Mouse (Mus musculus): Measurements from ENCODE around the gene Mga.

Mga gene

DNA sequence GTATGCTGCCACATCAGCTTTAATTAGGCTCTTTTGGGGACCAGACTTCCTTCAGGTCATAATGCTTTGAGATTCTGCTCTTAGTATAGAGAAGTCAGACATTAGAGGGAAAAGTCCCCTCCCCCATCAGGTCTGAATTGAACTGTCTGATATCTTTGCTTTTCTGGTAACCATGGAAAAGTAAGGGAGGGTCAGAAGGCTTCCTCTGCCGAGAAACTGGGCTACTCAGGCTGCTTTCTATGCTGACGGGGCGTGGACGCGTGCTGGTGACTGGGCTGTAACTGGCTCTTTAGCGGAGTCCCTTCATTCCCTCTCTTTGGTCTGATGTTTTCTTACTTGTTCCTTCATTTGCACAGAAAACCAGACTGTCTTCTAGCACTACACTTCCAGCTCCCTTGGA is 89.3 kb downstream of the Mga start:
- DNase-seq (ENCODE audit: extremely low spot score, low read depth, low spot score): no peak

DNA sequence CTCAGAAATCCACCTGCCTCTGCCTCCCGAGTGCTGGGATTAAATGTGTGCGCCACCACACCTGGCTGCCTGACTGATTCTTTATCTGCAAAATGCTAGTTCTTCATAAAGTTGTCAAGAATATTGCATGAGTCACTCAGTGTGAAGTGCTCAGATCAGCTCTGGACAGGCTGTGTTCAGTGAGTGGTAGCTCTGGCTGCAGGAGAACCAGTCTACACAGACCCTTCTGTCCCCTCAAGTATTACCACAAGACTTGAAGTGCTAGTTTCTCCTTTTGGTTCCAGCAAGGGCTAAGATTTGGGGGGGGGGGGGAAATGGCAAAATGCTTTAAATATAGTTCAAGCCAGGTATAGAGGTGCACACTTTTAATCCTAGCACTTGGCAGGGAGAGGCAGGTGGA is 90.4 kb downstream of the Mga start:
- no peak for DNase-seq (ENCODE audit: extremely low spot score, low read depth, low spot score)

DNA sequence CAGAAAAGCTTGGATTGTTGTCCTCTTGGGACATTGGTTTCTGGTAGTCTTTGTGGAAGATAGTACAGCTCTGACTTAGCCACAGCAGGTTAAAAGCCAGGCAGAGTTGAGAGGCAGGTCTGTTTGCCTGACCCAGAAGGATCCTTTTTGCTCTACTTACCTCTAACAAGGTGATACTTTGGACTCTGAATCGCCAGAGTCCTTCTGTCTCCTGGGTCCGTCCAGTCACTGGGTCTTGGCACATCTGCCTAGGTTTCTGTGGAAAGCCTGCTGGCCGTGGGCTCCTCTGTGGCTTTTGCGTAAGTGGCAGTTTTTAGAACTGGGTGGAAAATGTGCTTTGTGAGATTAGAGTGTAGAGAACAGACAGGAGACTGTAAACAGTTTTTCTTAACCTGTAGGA is 91.9 kb downstream of the Mga start:
- no peak for DNase-seq (ENCODE audit: extremely low spot score, low read depth, low spot score)

GRCm38 (mm10) chr2:119990881-119991280 is 93.9 kb downstream of the Mga start:
- DNase-seq (ENCODE audit: extremely low spot score, low read depth, low spot score): no peak

- no peak for DNase-seq (ENCODE audit: extremely low spot score, low read depth, low spot score)
These were observed 95.3 kb downstream of the Mga start for GRCm38 (mm10) chr2:119992349-119992748.

GRCm38 (mm10) chr2:119993515-119993914 is 96.5 kb downstream of the Mga start:
- no peak for DNase-seq (ENCODE audit: extremely low spot score, low read depth, low spot score)

DNA sequence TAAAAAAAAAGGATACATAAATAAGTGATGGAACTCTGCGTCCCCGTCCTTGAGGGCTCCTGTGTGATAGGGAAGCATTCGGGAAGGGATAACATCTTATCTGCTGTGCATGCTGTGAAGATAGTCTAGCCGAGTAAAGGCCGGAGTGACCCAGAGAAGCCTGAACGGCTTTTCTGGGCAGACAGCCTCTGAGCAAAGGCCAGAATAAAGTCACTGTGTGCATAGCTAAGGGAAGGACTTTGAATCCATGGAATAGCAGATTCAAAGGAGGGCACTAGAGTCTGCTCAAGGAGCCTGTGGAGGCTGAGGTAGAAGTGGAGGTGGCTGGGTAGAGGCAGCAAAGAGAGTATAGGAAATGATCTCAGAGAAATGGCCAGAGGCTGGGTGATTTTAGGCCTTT is 97.8 kb downstream of the Mga start:
- DNase-seq (ENCODE audit: extremely low spot score, low read depth, low spot score): no peak

DNA sequence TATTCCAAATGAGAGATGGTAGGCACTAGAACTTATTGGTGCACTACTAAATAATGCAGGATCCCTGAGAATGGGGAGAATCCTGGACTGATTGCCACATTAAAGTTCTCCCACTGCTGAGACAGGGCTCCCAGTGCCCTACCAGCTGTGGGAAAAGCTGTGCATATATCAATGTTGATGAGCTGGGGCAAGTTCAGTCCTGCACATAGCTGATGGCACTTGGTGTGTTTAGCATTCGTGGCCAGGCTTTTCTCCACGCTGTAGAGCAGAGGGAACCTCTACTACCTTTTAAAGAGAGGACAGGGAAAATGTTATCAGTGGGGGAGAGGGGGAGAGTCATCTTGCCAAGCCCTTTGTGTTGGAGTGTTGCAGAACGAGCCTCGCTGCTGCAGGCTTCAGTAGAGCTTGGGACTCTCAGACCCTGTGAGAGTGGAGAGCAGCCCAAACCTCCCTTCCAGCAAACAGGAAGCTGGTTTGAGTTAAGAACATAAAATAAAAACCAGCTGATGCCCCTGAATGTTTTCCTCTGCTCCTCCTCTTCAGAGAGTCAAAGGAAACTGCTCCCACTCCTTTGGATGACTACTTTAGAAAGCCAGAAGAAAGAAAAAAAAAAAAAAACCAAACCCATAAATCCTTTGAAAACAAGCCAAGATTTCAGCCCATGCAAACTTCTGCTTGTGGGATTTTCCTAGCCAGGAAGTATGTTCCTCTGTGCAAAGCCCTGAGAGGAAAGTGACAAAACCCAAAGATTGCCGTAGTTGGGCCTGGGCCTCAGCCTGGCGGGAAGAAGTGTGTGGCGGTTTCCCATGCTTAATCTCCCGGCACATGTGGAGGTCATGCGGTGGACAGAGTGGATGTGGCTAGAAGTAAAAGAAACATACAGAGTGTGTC is 98.6 kb downstream of the Mga start:
- DNase-seq (ENCODE audit: extremely low spot score, low read depth, low spot score): peak; percentile 18

GRCm38 (mm10) chr2:119997354-119997753 is 100.3 kb downstream of the Mga start:
- no peak for DNase-seq (ENCODE audit: extremely low spot score, low read depth, low spot score)

- no peak for DNase-seq (ENCODE audit: extremely low spot score, low read depth, low spot score)
These were observed 102.7 kb downstream of the Mga start for GRCm38 (mm10) chr2:119999731-120000130.

DNA sequence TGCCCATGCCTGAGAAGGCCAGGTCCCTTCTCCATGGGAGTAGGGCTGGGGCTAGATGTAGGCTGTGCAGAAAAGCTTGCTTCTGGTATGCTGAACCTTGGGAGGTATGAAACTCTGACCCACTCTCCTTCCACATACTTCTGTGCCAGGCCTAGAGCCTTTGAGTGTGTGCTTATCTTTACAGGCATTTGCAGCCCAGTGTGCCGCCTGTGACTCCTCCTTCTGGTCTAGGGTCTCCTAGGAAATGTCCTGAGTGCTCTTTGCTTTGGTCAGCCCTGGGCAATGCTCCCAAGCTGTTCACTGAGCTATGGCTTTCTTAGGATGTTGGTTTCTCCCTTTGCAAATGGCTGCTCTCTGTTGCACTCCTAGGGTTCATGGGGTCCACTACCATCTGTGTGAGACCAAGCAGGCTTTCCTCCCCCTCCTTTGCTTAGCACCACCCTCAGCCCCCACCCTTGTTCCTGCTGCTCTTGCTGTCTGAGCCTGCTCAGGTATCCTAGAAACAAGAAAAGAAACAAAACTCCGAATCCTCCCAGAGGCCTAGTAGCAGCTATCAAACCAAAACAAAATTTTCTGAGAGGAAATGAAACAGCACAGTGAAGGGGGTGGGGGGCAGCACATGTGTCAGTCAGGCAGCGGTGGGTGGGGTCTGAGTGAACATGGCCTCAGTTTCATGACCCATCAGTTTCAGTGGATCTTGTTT is 104.0 kb downstream of the Mga start:
- no peak for DNase-seq (ENCODE audit: extremely low spot score, low read depth, low spot score)

DNA sequence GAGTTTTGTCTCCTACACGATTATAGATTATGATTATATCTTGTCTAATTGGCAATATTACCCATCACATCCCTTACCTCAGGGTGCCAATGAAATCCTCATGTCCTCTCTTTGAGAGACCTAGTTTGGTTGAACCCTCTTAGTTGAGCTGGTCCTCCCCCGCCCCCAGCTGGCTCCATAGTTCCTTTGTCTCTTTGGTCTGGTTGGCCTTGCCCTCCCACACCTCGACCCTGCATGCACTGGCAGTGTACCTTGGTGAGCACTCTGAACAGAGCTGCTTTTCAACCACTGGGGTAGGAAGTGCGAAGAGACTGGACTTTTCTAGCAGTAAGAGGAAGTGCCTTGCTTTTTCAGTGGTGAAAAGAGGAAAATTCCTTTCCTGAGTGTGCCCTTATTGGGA is 104.9 kb downstream of the Mga start:
- DNase-seq (ENCODE audit: extremely low spot score, low read depth, low spot score): no peak

DNA sequence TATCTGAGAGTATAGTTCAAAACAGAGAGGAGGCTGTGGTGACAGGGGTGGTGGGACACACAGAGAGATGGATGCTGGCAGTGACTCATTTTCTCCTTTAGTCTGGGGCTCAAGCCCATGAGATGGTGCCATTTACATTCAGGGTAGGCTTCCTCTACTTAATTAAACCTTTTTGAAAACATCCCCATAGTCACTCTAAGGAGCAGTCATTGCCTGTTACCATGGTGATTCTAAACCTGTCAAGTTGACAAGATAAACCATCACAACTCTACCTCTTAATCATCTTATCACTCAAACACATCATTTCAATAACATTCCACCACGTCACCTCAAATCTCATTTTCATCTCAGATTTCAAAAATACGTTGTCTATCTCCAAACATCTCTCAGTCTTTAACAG is 106.9 kb downstream of the Mga start:
- DNase-seq (ENCODE audit: extremely low spot score, low read depth, low spot score): no peak

DNA sequence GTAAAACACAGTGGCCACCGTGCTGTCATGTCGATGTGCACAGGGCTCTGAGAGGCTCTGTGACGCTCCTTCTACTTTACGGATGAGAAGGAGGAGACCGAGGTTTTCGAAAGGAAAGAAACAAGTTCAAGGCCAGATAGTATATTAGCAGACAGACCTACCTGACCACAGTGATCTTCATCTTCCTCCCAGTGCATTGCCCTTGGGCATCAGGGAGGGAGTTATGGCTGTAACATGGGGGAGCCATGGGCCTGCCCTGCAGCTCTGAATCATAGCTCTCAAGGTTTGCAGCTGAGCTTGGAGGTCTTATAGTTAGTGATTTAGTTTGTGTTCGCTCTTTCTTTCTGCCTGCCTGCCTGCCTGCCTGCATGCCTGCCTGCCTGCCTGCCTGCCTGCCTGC is 109.7 kb downstream of the Mga start:
- no peak for DNase-seq (ENCODE audit: extremely low spot score, low read depth, low spot score)

DNA sequence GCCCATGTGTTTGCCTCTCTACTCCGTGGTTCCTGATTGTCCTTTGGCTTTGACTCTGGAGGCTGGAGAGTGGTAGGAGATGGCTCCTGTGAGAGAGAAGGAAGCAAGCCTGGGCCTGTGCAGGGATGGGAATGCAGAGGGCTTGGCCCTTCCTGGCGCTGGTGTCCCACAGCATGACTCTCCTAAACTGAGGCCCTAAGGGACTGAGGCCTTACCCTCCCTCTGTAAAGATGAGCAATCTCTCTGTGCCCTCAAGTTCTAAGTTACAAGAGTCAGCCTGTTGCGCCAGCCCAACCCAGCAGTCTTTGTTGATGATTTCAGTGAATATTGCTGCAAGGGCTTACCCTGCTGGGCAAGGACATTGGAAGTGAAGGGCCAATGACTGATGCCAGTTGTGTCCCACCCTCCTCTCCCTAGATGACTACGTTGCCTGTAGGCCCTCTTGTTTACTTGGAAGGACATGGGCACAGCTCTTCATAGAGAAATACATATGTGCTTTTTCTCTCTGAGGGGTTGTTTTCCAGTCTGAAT is 110.7 kb downstream of the Mga start:
- DNase-seq (ENCODE audit: extremely low spot score, low read depth, low spot score): no peak

GRCm38 (mm10) chr2:120008672-120009071 is 111.6 kb downstream of the Mga start:
- no peak for DNase-seq (ENCODE audit: extremely low spot score, low read depth, low spot score)

DNA sequence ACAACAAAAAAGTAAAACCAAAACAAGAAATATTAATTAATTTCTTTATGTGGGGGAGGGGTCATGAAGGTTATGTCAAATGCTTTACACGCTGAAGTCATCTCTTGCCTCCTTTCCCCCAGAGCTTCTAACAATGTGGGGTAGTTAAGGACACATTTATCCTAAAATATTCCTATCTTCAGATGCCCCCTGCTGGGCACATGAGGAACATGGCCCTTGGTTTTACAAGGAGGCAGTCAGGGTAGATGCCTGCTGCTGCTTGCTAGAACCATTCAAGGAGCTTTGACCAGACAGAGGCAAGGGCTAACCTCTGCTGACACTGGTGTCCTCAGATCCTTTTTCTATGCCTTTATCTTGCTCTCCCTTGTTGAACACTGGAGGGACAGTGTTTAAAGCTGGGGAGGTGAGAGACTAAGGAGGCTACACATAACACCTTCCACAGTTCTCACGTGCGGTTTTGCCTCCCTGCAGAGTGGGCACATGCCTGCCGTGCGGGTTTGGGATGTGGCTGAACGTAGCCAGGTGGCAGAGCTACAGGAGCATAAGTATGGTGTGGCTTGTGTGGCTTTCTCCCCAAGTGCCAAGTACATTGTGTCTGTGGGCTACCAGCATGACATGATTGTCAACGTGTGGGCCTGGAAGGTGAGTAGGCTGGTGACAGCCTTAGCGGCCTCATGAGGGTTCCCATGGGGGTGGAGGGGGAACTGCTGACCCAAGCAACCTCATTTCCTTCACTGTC is 114.6 kb downstream of the Mga start:
- DNase-seq (ENCODE audit: extremely low spot score, low read depth, low spot score): no peak

- DNase-seq (ENCODE audit: extremely low spot score, low read depth, low spot score): no peak
These were observed 115.9 kb downstream of the Mga start for GRCm38 (mm10) chr2:120012924-120013323.

DNA sequence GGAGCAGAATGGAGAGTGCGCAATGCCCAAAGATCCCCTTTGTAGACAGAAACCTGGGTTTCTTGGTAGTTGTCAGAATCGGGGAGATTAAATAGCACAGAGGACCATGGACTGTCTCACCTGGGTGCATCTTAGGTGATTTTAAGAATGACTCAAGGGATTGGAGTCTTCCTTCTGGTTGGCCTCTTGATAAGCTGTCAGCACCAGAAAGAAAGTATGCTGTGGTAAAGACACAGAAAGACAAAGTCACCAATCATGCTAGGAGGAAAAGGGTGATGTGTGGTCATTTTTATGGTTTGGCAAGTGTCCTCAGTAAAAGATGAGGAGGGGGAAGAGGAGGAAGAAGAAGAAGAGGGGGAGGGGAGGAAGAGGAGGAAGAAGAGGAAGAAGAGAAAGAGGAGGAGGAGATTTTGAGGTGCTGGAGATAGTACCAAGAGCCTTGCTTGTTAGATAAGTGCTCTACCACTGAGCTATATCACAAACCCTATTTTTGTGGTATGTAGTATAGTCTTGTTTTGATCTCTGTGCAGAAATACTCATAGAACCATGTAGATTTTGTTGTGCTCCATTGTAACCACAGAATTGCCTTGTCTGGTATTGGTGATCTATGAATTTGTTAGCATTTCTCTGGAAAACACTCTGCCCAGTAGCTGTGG is 116.9 kb downstream of the Mga start:
- no peak for DNase-seq (ENCODE audit: extremely low spot score, low read depth, low spot score)

GRCm38 (mm10) chr2:120015882-120016281 is 118.9 kb downstream of the Mga start:
- DNase-seq (ENCODE audit: extremely low spot score, low read depth, low spot score): no peak

DNA sequence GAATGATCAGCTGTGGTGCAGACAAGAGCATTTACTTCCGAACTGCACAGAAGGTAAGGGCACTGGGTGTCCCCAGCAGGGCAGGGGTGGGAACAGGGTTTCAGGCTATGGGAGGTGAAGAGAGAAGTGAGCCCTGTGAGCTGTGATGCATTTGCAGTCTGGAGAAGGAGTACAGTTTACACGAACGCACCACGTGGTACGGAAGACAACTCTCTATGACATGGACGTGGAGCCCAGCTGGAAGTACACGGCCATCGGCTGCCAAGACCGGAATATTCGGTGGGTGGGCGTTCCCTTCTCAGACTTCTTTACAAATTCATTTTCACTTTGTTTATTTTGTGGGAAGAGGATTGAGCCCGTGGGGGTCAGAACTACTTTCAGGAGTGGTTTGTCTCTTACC is 120.6 kb downstream of the Mga start:
- DNase-seq (ENCODE audit: extremely low spot score, low read depth, low spot score): no peak
